Mouse (Mus musculus): ENCODE data around the gene Pip4p1. TPM values are rescaled to one million over a fixed set of nuclear protein-coding genes. Genes with fewer than 3 reads are reported as not detected.
"Not testable (repeated sequence)": the region's sequence is repeated elsewhere in the genome, so short reads cannot be mapped to it uniquely, and the experiment has no call there.

Gene Pip4p1
- 93.1 and 100.0 TPM in 2 replicates for polyA plus RNA-seq (2014; fragmentation: Nextera tagmentation; extraction: Ambion mirVana)

DNA sequence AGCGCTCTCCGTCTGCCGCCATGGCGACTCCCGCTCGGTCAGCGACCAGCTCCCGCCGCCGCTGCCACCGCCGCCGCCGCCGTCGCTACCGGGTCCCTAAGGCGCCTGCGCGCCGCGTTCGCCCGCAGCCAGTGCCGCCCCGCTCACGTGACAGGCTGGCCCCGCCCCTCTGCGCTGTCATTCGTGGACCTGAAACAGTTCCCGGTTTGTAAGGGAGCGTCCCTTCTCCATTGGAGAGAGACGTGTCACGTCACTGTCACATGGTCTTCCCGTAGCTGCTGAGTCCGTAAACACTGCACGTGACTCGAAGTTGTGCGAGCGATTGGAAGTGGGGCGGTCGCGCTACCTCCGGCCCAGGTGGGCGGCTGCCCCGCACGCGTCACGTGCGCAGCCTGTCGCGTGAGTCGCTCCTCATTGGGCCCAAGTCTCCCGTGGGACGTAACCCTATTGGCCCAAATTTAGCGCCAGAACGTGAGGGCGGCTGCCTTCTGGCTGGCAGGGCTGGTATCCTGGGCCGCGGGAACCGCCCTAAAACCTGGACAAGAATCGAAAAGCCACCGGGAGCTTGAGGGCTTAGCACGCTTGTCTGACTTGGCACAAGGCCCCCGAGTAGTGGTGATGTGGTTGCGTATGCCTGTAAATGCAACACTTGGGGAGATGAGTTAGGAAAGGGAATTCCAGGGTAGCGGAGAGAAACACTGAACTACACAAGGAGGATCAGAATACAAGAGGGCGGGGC, at the start of gene Pip4p1, which contains the start of gene Pnp:
Gene Pip4p1, minus strand, starts transcription at position 103 of the 739 bp plus-strand sequence.
Gene Pnp, plus strand, starts transcription at position 329 of the 739 bp plus-strand sequence.
- DNase-seq (ENCODE audit: low spot score) (peak; percentile 98), ATAC-seq (ENCODE audit: low FRiP score) (peak; percentile 100)
- peak within 1 kb of the TSS; percentile 95 for H3K4me2 ChIP-seq (replicated peaks)
- H3K4me3 ChIP-seq (replicated peaks; ENCODE audit: low read length), result peak within 1 kb of the TSS; percentile 90
- under 1% methylated on average over 67 of the region's 68 CpGs for WGBS
- H3K9me3 ChIP-seq (ENCODE audit: control insufficient read depth, low read length), result no peaks in the 10 kb centered on the region
- H3K9ac ChIP-seq, result peak within 1 kb of the TSS; percentile 100
- H3K36me3 ChIP-seq (replicated peaks; ENCODE audit: control insufficient read depth, insufficient read depth), result peaks cover 35% of the 10 kb centered on the region
- H3K27ac ChIP-seq, result peak within 1 kb of the TSS; percentile 87
- H3K27me3 ChIP-seq (ENCODE audit: control insufficient read depth, insufficient read depth, low read length), result no peaks in the 10 kb centered on the region
- H3K4me1 ChIP-seq (replicated peaks; ENCODE audit: control insufficient read depth, insufficient read depth, low read length), result peaks cover 23% of the 10 kb centered on the region

DNA sequence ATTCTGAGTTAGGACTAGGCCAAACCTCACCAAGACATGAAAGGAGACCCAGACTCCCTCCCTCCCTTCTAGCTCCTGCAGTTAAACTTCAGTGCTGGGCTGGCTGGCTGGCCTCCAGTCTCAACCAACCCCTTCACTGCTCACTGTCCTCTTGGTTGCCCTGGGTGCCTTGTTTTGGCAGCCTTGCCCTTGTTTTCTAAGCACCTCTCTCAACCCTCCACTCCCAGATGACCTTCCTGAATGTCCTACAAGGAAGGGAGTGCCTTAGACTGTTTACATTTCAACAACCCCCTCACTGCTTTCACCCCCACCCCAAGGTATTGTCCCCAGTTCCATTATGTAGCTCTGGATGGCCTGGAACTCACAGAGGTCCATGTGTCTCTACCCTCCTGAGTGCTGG, 49.0 kb upstream of the Pip4p1 start:
- no peak for DNase-seq (ENCODE audit: low spot score)
- no peak overlapping the region for H3K27ac ChIP-seq
- H3K9me3 ChIP-seq (ENCODE audit: control insufficient read depth, low read length), result no peaks in the 10 kb centered on the region
- ATAC-seq (ENCODE audit: low FRiP score), result no peak
- no peaks in the 10 kb centered on the region for H3K27me3 ChIP-seq (ENCODE audit: control insufficient read depth, insufficient read depth, low read length)
- no peak overlapping the region for H3K4me3 ChIP-seq (replicated peaks; ENCODE audit: low read length)
- H3K4me2 ChIP-seq (replicated peaks), result no peak overlapping the region
- H3K36me3 ChIP-seq (replicated peaks; ENCODE audit: control insufficient read depth, insufficient read depth), result no peaks in the 10 kb centered on the region
- no peaks in the 10 kb centered on the region for H3K4me1 ChIP-seq (replicated peaks; ENCODE audit: control insufficient read depth, insufficient read depth, low read length)
- no peak overlapping the region for H3K9ac ChIP-seq

DNA sequence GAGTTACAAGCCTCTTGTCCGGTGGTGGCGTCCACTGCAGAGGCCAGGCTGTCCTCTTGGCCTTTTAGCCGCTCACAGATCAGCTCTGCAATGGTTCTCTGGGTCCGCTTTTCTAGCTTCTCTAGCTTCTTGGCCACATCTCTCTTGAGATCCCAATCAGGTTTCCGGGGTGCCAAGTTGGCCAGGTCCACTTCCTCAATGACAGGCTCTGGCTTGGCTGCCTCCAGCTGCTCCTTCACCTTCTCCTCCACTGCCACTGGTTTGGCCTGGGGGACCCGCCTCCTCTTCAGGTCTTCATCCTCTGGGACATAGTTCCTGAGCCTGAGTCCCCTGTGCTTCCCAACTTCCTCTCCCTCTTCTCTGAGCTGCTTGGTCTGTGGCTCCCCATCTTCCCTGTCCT, 47.8 kb upstream of the Pip4p1 start:
- not testable (repeated sequence) for ATAC-seq (ENCODE audit: low FRiP score); H3K27me3 ChIP-seq (ENCODE audit: control insufficient read depth, insufficient read depth, low read length); H3K9ac ChIP-seq; H3K4me2 ChIP-seq (replicated peaks); H3K4me3 ChIP-seq (replicated peaks; ENCODE audit: low read length); H3K4me1 ChIP-seq (replicated peaks; ENCODE audit: control insufficient read depth, insufficient read depth, low read length); DNase-seq (ENCODE audit: low spot score); H3K9me3 ChIP-seq (ENCODE audit: control insufficient read depth, low read length); H3K27ac ChIP-seq; H3K36me3 ChIP-seq (replicated peaks; ENCODE audit: control insufficient read depth, insufficient read depth)
- 98% methylated on average over 6 of the region's 6 CpGs for WGBS

DNA sequence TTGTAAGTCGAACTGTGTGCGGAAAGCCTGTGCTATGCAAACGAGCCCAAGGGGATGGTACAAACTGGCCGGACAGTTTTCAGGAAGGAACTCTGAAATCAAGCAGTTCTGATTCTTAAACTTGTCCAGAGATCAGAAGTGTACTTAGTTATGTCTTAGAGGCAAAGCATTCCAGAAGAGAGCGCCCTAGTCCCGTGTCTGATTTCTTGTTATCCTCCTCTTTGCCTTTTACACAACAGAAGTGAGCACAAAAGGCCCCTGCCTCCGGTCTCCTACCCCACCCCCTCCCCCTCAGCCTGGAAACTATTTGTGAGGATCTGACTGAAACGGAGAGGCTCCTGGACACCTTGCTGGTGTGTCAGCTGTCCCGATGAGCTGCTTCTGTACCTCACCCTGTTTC, 46.0 kb upstream of the Pip4p1 start:
- H3K9ac ChIP-seq, result no peak overlapping the region
- DNase-seq (ENCODE audit: low spot score), result no peak
- no peak overlapping the region for H3K27ac ChIP-seq
- H3K4me1 ChIP-seq (replicated peaks; ENCODE audit: control insufficient read depth, insufficient read depth, low read length), result no peaks in the 10 kb centered on the region
- no peak overlapping the region for H3K4me2 ChIP-seq (replicated peaks)
- H3K9me3 ChIP-seq (ENCODE audit: control insufficient read depth, low read length), result no peaks in the 10 kb centered on the region
- no peaks in the 10 kb centered on the region for H3K27me3 ChIP-seq (ENCODE audit: control insufficient read depth, insufficient read depth, low read length)
- H3K4me3 ChIP-seq (replicated peaks; ENCODE audit: low read length), result no peak overlapping the region
- ATAC-seq (ENCODE audit: low FRiP score), result no peak
- H3K36me3 ChIP-seq (replicated peaks; ENCODE audit: control insufficient read depth, insufficient read depth), result no peaks in the 10 kb centered on the region
- WGBS, result 10% methylated on average over 9 of the region's 9 CpGs

GRCm38 (mm10) chr14:50975001-50975400, 44.3 kb upstream of the Pip4p1 start:
- Histone ChIP-seq H3K27me3 (ENCODE audit: control insufficient read depth, insufficient read depth, low read length) (no peaks in the 10 kb centered on the region), H3K36me3 (replicated peaks; ENCODE audit: control insufficient read depth, insufficient read depth) (no peaks in the 10 kb centered on the region), H3K4me1 (replicated peaks; ENCODE audit: control insufficient read depth, insufficient read depth, low read length) (no peaks in the 10 kb centered on the region), H3K9me3 (ENCODE audit: control insufficient read depth, low read length) (no peaks in the 10 kb centered on the region), H3K4me2 (replicated peaks) (no peak overlapping the region), H3K4me3 (replicated peaks; ENCODE audit: low read length) (no peak overlapping the region), H3K27ac (no peak overlapping the region), H3K9ac (no peak overlapping the region)
- DNase-seq (ENCODE audit: low spot score) (no peak), ATAC-seq (ENCODE audit: low FRiP score) (no peak)
- 61% methylated on average over 5 of the region's 5 CpGs for WGBS

DNA sequence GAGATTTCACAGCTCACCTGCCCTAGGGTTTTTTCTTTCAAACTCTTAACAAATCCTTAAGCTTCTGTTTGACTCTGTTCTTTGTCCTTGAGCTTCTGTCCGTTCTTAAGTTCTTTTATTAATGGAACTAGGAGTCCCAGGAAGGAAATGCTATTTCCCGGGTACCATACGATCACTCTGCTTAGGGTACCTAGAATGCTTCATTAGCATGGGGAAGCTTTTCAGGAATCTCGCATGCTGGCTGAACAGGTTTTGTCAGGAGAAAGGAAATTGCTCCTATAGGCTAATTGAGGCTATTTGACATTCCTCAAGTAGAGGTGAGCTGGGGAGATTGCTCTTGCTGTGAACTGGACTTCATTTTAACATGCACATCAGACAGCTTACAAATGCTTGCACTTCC, 43.0 kb upstream of the Pip4p1 start:
- Histone ChIP-seq H3K27me3 (ENCODE audit: control insufficient read depth, insufficient read depth, low read length) (no peaks in the 10 kb centered on the region), H3K4me3 (replicated peaks; ENCODE audit: low read length) (no peak overlapping the region), H3K9me3 (ENCODE audit: control insufficient read depth, low read length) (no peaks in the 10 kb centered on the region), H3K9ac (no peak overlapping the region), H3K36me3 (replicated peaks; ENCODE audit: control insufficient read depth, insufficient read depth) (no peaks in the 10 kb centered on the region), H3K4me2 (replicated peaks) (no peak overlapping the region), H3K4me1 (replicated peaks; ENCODE audit: control insufficient read depth, insufficient read depth, low read length) (0 out of 2 replicates have a peak, but pooled peaks cover 5% of the 10 kb centered on the region), H3K27ac (no peak overlapping the region)
- DNase-seq (ENCODE audit: low spot score) (no peak), ATAC-seq (ENCODE audit: low FRiP score) (no peak)
- 57% methylated on average over 4 of the region's 4 CpGs for WGBS

- not testable (repeated sequence) for H3K4me1 ChIP-seq (replicated peaks; ENCODE audit: control insufficient read depth, insufficient read depth, low read length); DNase-seq (ENCODE audit: low spot score); H3K4me2 ChIP-seq (replicated peaks); H3K27me3 ChIP-seq (ENCODE audit: control insufficient read depth, insufficient read depth, low read length); ATAC-seq (ENCODE audit: low FRiP score); H3K36me3 ChIP-seq (replicated peaks; ENCODE audit: control insufficient read depth, insufficient read depth); H3K9me3 ChIP-seq (ENCODE audit: control insufficient read depth, low read length); H3K4me3 ChIP-seq (replicated peaks; ENCODE audit: low read length); H3K27ac ChIP-seq; H3K9ac ChIP-seq
- 93% methylated on average over 4 of the region's 5 CpGs for WGBS
Observed at GRCm38 (mm10) chr14:50973054-50973453, 42.4 kb upstream of the Pip4p1 start.

GRCm38 (mm10) chr14:50970822-50971221, 40.2 kb upstream of the Pip4p1 start:
- Histone ChIP-seq H3K36me3 (replicated peaks; ENCODE audit: control insufficient read depth, insufficient read depth) (no peaks in the 10 kb centered on the region), H3K27ac (no peak overlapping the region), H3K4me3 (replicated peaks; ENCODE audit: low read length) (no peak overlapping the region), H3K27me3 (ENCODE audit: control insufficient read depth, insufficient read depth, low read length) (no peaks in the 10 kb centered on the region), H3K4me2 (replicated peaks) (no peak overlapping the region), H3K9ac (no peak overlapping the region), H3K4me1 (replicated peaks; ENCODE audit: control insufficient read depth, insufficient read depth, low read length) (0 out of 2 replicates have a peak, but pooled peaks cover 5% of the 10 kb centered on the region), H3K9me3 (ENCODE audit: control insufficient read depth, low read length) (no peaks in the 10 kb centered on the region)
- 84% methylated on average over 1 of the region's 1 CpGs for WGBS
- ATAC-seq (ENCODE audit: low FRiP score) (no peak), DNase-seq (ENCODE audit: low spot score) (no peak)

- 7% methylated on average over 12 of the region's 12 CpGs for WGBS
- H3K27ac ChIP-seq, result peak overlapping the region; percentile 7; the same call in 1 of the 2 replicates
- peak; percentile 57; the same call in 1 of the 2 replicates for ATAC-seq (ENCODE audit: low FRiP score)
Observed at GRCm38 (mm10) chr14:50969558-50970544, 39.2 kb upstream of the Pip4p1 start.

More at GRCm38 (mm10) chr14:50969558-50970544, 39.2 kb upstream of the Pip4p1 start:
- Histone ChIP-seq H3K4me2 (replicated peaks) (peak overlapping the region; percentile 24; the same call in 1 of the 2 replicates), H3K9me3 (ENCODE audit: control insufficient read depth, low read length) (no peaks in the 10 kb centered on the region), H3K27me3 (ENCODE audit: control insufficient read depth, insufficient read depth, low read length) (no peaks in the 10 kb centered on the region), H3K4me1 (replicated peaks; ENCODE audit: control insufficient read depth, insufficient read depth, low read length) (0 out of 2 replicates have a peak, but pooled peaks cover 5% of the 10 kb centered on the region), H3K36me3 (replicated peaks; ENCODE audit: control insufficient read depth, insufficient read depth) (no peaks in the 10 kb centered on the region), H3K4me3 (replicated peaks; ENCODE audit: low read length) (no peak overlapping the region), H3K9ac (no peak overlapping the region)
- DNase-seq (ENCODE audit: low spot score), result peak; percentile 46
